Mouse (Mus musculus) spleen, adult 2 months (tissue): ENCODE data around the gene Rps6ka1.

Source experiments
- CTCF ChIP-seq: fragments of 200-500 bp; IDR thresholded peaks from 2 replicates; pipeline ENCODE4 v1.5.1; 2011; ENCODE audit warnings: mild to moderate bottlenecking, inconsistent platforms; ENCODE audit not compliant: insufficient read depth, insufficient read length, insufficient replicate concordance; ENCODE audit errors: extremely low read depth
- POLR2A ChIP-seq: fragments of 200-500 bp; IDR thresholded peaks from 2 replicates; pipeline ENCODE4 v1.6.1; 2011; ENCODE audit warnings: low read depth, low read length, inconsistent platforms

- TF ChIP-seq CTCF (no peak), POLR2A (no peak)
These were observed 1.6 kb downstream of the Rps6ka1 start for GRCm38 (mm10) chr4:133885991-133886501.
